Mouse (Mus musculus) kidney, postnatal 0 days (tissue): ENCODE data around the gene Naga. TPM values are rescaled to one million over a fixed set of nuclear protein-coding genes. Genes with fewer than 3 reads are reported as not detected.

Source experiments
- ATAC-seq: fragments of 200-750 bp; cut with Nextera tagmentation; replicated peaks from 2 replicates; pipeline ENCODE4 v1.8.0; 2017; ENCODE audit warnings: low read depth, moderate number of reproducible peaks, moderate TSS enrichment, moderate library complexity; ENCODE audit not compliant: low FRiP score
- DNase-seq: peaks from one replicate; pipeline ENCODE4 v3.0.0-alpha.2; 2016; ENCODE audit warnings: low spot score
- H3K27ac ChIP-seq: fragments of 300-500 bp; sonication (generic); 2 replicates; pipeline ENCODE4 v1.5.1; 2014; ENCODE audit warnings: mild to moderate bottlenecking
- H3K27me3 ChIP-seq: fragments of 300-500 bp; sonication (generic); 2 replicates; pipeline ENCODE4 v1.6.1; 2014; ENCODE audit warnings: low read length, mixed read lengths; ENCODE audit not compliant: insufficient read depth
- H3K36me3 ChIP-seq: fragments of 300-500 bp; sonication (generic); 2 replicates; pipeline ENCODE4 v1.6.1; 2014; ENCODE audit warnings: low read length, mixed read lengths; ENCODE audit not compliant: insufficient read depth
- H3K4me1 ChIP-seq: fragments of 300-500 bp; sonication (generic); replicated peaks from 2 replicates; pipeline ENCODE4 v1.6.1; 2014; ENCODE audit warnings: antibody characterized with exemption, low read length, mixed read lengths; ENCODE audit not compliant: insufficient read depth
- H3K4me2 ChIP-seq: fragments of 300-500 bp; sonication (generic); 2 replicates; pipeline ENCODE4 v1.6.1; 2014; ENCODE audit warnings: mild to moderate bottlenecking, low read length, moderate library complexity, mixed read lengths
- H3K4me3 ChIP-seq: fragments of 300-500 bp; sonication (generic); replicated peaks from 2 replicates; pipeline ENCODE4 v1.5.1; 2014; ENCODE audit warnings: low read depth, low read length
- H3K9ac ChIP-seq: fragments of 300-500 bp; sonication (generic); 2 replicates; pipeline ENCODE4 v1.6.1; 2014; ENCODE audit warnings: low read depth, low read length
- H3K9me3 ChIP-seq: fragments of 300-500 bp; sonication (generic); replicated peaks from 2 replicates; pipeline ENCODE4 v1.6.1; 2016; ENCODE audit warnings: low read length, inconsistent platforms, mixed read lengths
- CTCF ChIP-seq: IDR thresholded peaks from 2 replicates; pipeline ENCODE4 v1.5.1; 2016; ENCODE audit warnings: antibody characterized with exemption, low read depth, mild to moderate bottlenecking, moderate library complexity
- WGBS: fragments of 180-500 bp; shearing (Covaris S2); extraction: QIAGEN DNeasy Blood & Tissue Kit; methylation state at CpG from one replicate; pipeline ENCODE4 v1.1.7; 2014; 5-methylcytosine and 5-hydroxymethylcytosine counted together
- polyA plus RNA-seq: library from polyadenylated mRNA; unstranded; fragments of >200 nt; fragmentation: Nextera tagmentation; extraction: Ambion mirVana; gene quantifications from 2 replicates; pipeline ENCODE4 v1.2.1, GENCODE M21; 2015

Naga gene
- polyA plus RNA-seq = 95.0 and 101 TPM in 2 replicates

DNA sequence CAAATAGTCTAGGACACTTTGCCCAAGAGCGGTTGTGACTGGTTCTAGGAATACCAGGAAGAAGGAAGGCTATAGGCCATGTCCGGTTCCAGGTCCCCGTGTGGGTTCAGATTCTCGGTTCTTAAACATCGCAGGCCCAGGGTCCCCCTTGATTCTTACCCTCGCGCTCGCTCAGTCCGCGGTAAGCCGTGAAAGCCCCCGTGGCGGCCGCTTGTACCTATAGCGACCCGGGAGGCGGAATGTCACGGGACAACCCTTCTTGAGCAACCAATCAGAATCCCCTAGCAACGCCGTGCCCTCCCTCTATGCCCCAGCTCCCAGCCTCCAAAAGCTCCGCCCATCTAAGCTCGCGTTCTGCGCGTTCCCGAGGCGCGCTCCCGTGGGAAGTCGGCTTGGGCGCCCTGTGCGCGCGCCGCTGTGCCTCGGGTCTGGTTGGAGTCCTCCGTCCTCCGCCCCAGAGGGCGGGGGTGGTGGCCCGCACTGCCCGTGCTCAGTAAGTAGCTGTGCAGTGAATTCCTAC, at the start of gene Naga, which contains the start of the genes Pheta2 and Smdt1:
Gene Naga (minus strand): TSS at position 333 of the 520 bp plus-strand sequence.
Gene Pheta2 (plus strand): TSS at position 350 of the 520 bp plus-strand sequence.
Gene Smdt1 (plus strand): TSS at position 367 of the 520 bp plus-strand sequence.
- WGBS = under 1% methylated on average over 41 of the region's 41 CpGs
- peak within 1 kb of the TSS; percentile 67 for H3K27ac ChIP-seq
- TF ChIP-seq CTCF = peak; percentile 41

DNA sequence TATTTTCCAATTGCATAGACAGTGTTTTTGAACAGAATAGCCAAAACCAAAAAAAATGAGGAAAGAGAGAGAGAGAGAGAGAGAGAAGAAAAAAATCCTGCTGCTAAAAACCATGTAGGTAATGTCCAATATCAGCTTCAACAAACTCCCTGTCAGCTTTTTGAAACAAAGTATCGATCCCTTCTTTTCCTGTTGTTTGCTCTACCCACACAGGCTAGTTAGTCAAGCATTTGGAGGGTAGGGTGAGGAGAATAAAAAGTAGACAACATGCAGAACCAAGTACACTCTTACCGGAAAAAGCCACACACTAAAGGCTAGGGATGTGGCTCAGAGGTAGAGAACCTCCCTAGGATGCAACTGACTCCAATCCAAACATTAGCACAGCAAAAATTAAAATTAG, 47.0 kb upstream of the Naga start:
- no peaks in the 10 kb centered on the region for H3K27me3 ChIP-seq
- ATAC-seq = no peak
- WGBS = 87% methylated on average over 2 of the region's 2 CpGs
- H3K9me3 ChIP-seq = no peaks in the 10 kb centered on the region
- no peak overlapping the region for H3K9ac ChIP-seq
- TF ChIP-seq CTCF = no peak
- H3K4me2 ChIP-seq = no peak overlapping the region
- no peaks in the 10 kb centered on the region for H3K36me3 ChIP-seq
- no peaks in the 10 kb centered on the region for H3K4me1 ChIP-seq
- DNase-seq = no peak
- H3K27ac ChIP-seq = no peak overlapping the region
- H3K4me3 ChIP-seq = no peak overlapping the region

More for the DNA sequence above, at the start of gene Naga, which contains the start of the genes Pheta2 and Smdt1:
- peaks cover 12% of the 10 kb centered on the region for H3K36me3 ChIP-seq
- H3K4me1 ChIP-seq = peaks cover 29% of the 10 kb centered on the region
- H3K4me3 ChIP-seq = peak within 1 kb of the TSS; percentile 63
- DNase-seq = peak; percentile 98
- peak within 1 kb of the TSS; percentile 70 for H3K9ac ChIP-seq
- ATAC-seq = peak; percentile 87
- peak within 1 kb of the TSS; percentile 64 for H3K4me2 ChIP-seq
- H3K9me3 ChIP-seq = no peaks in the 10 kb centered on the region
- H3K27me3 ChIP-seq = no peaks in the 10 kb centered on the region

DNA sequence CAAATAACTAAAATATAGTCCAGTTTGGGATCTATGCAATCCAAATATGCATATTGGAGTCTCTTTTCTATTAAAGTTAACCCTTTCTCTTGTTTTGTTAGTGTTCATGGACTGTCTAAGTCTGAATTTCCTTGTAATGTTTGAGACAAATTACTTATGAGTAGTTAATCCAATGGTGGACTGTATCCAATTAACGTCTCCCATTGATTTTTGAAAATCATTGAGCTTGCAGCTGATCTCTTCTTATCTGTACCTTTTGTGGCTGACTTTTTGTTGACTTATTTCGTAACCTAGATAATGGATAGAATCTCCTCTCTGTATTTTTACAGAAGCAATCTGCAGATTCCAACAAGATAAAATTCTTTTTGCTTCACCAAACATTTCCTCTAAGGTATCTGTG, 43.7 kb upstream of the Naga start:
- Histone ChIP-seq H3K36me3 (no peaks in the 10 kb centered on the region), H3K27me3 (no peaks in the 10 kb centered on the region), H3K9me3 (no peaks in the 10 kb centered on the region), H3K27ac (no peak overlapping the region), H3K4me3 (no peak overlapping the region), H3K4me2 (no peak overlapping the region), H3K4me1 (peaks cover 7% of the 10 kb centered on the region), H3K9ac (no peak overlapping the region)
- DNase-seq = no peak
- no peak for ATAC-seq
- TF ChIP-seq CTCF = no peak
- WGBS = 92% methylated on average over 2 of the region's 2 CpGs

DNA sequence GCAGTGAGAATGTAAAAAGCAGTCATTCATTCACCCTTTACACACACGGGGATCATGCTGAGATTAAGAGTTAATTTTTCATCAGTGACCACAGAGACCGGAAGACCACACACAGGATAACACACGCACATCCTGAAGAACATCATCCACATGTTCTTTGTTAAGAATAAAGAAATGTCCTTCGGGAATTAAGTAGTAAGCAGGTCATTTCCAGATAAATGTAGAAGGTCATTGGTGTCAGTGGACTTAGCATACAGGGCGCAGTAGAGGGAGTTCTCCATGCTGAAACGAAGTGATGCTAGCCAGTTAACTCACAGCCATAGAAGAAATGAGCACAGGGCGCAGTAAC, 42.0 kb upstream of the Naga start:
- Histone ChIP-seq H3K9ac (no peak overlapping the region), H3K4me3 (no peak overlapping the region), H3K4me1 (peaks cover 12% of the 10 kb centered on the region), H3K36me3 (no peaks in the 10 kb centered on the region), H3K9me3 (no peaks in the 10 kb centered on the region), H3K4me2 (peak overlapping the region; percentile 75), H3K27ac (peak overlapping the region; percentile 74; the same call in 1 of the 2 replicates), H3K27me3 (no peaks in the 10 kb centered on the region)
- ATAC-seq (peak; percentile 52; the same call in 1 of the 2 replicates), DNase-seq (peak; percentile 79)
- no peak for TF ChIP-seq CTCF
- WGBS = 25% methylated on average over 7 of the region's 7 CpGs

DNA sequence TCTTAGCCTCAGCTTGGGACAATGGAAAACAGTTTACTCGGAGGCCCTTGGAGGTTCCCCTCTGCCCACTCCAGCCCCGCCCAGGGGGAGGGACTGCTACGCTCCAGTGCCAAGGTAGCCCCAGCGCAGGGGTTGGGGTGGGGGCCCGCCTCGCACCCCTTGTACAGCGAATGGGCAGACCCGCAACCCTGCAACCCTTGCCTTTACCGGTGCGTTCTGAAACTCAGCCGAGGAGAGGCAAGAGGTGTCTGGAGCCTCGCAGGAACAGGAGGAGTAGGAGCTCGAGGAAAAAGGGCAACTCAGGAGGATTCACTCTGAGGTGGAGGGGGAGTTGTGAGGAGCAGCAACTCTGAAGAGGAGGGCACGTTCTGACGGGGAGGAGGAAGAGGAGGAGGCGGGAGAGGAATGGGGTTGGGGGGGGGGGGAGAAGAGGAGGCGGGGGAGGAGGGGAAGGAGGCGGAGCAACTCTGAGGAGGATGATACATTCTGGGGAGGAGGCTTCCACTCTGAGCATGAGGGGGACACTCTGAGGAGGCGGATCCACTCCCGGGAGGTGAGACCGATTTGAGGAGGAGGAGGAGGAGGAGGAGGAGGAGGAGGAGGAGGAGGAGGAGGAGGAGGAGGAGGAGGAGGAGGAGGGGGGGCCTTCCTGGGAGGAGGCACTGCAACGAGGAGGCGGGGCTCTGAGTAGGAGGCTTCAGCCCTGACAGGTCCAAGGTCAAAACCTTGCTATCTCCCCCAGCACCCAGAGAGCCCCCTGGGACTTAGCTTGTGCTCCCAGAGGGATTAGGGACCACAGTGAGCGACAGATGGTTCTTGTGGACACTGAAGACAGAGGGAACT, 41.4 kb upstream of the Naga start, which contains the start of gene Cyp2d22:
Gene Cyp2d22 (minus strand): TSS at position 390 of the 843 bp plus-strand sequence.
- Histone ChIP-seq H3K27ac (peak within 1 kb of the TSS; percentile 93), H3K9ac (peak within 1 kb of the TSS; percentile 71), H3K9me3 (no peaks in the 10 kb centered on the region), H3K36me3 (no peaks in the 10 kb centered on the region), H3K27me3 (no peaks in the 10 kb centered on the region), H3K4me1 (peaks cover 12% of the 10 kb centered on the region), H3K4me3 (peak within 1 kb of the TSS; percentile 54), H3K4me2 (peak within 1 kb of the TSS; percentile 75)
- WGBS = 2% methylated on average over 19 of the region's 24 CpGs
- no peak for TF ChIP-seq CTCF
- peak; percentile 84 for DNase-seq
- peak; percentile 75 for ATAC-seq

DNA sequence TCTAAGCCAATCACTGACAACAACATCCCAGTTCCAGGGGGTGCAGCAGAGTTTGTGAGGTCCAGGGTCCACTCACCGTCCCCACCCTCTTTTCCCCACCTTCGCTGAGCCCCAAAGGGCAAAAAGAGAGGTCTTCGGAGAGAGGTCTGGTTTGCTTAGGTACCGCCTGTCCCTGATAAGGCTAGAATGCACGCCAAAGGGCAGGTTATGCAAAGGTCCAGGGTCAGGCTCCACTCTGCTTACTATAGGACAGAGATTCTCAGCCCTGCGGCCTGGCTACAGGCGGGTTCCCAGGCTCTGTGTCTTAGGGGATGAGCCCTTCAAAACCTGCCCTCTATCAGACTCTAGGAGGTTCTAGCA, 40.8 kb upstream of the Naga start:
- Histone ChIP-seq H3K27me3 (no peaks in the 10 kb centered on the region), H3K4me3 (peak overlapping the region; percentile 54), H3K4me2 (peak overlapping the region; percentile 75), H3K9ac (peak overlapping the region; percentile 71), H3K4me1 (peaks cover 12% of the 10 kb centered on the region), H3K36me3 (no peaks in the 10 kb centered on the region), H3K9me3 (no peaks in the 10 kb centered on the region), H3K27ac (peak overlapping the region; percentile 93)
- no peak for TF ChIP-seq CTCF
- DNase-seq (no peak), ATAC-seq (peak; percentile 27; the same call in 1 of the 2 replicates)
- WGBS = 21% methylated on average over 7 of the region's 7 CpGs
